Mouse (Mus musculus): ENCODE measurements around the gene Defb20. TPM values are rescaled to one million over a fixed set of nuclear protein-coding genes. Genes with fewer than 3 reads are reported as not detected.
"Not testable (repeated sequence)": the region's sequence is repeated elsewhere in the genome, so short reads cannot be mapped to it uniquely, and the experiment has no call there.

Gene Defb20
- not detected for total RNA-seq (2021)
- long read RNA-seq, experiment 1 = 0 reads
- long read RNA-seq, experiment 2 = 0 reads

- H3K27ac ChIP-seq = no peak within 1 kb of the TSS
- no peak for DNase-seq (ENCODE audit: low spot score in 2 of 2)
- TF ChIP-seq CTCF (conservative IDR thresholded peaks at IDR 0.05) = no peak
- H3K4me3 ChIP-seq = no peak within 1 kb of the TSS
These were observed at the start of gene Defb20 for GRCm38 (mm10) chr2:152476763-152477162. Gene Defb20, plus strand, starts transcription at chr2:152477063.

GRCm38 (mm10) chr2:152427493-152427892 lies 49.4 kb upstream of the Defb20 start:
- 0 out of 2 replicates have a peak overlapping the region, but pooled peaks have one; percentile 28 for H3K27ac ChIP-seq
- peak in 1 of 2 experiments; percentile 44 for DNase-seq (ENCODE audit: low spot score in 2 of 2)
- peak overlapping the region; percentile 36 for H3K4me3 ChIP-seq
- TF ChIP-seq CTCF (conservative IDR thresholded peaks at IDR 0.05) = no peak

GRCm38 (mm10) chr2:152428481-152428880 lies 48.4 kb upstream of the Defb20 start:
- H3K27ac ChIP-seq; H3K4me3 ChIP-seq; DNase-seq (ENCODE audit: low spot score in 2 of 2): not testable (repeated sequence)
- peak; percentile 55 for TF ChIP-seq CTCF (conservative IDR thresholded peaks at IDR 0.05)

DNA sequence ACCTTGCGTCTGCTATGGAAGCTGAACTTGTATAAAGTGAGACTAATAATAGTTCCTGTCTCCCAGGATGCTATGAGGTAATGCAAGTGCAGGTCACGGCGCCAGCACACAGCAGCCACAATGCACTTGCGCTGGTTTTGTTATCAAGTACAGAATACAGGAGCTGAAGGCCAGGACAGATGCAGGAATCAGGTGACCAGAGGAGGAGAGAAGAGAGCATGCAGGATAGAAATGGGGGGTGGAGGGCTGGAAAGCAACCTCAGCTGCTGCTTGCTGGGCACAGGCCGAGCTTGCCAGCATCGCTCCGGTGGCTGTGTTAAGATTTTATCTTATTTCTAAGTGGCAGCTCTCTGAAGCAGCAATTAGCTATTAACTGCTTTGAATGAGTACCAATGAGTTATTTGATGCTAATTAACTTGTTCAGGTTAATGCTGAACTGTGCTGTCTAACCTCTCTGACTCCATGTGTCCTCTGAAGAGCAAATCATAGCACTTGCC lies 40.4 kb upstream of the Defb20 start:
- H3K4me3 ChIP-seq = no peak overlapping the region
- no peak for TF ChIP-seq CTCF (conservative IDR thresholded peaks at IDR 0.05)
- H3K27ac ChIP-seq = no peak overlapping the region
- no peak for DNase-seq (ENCODE audit: low spot score in 2 of 2)

GRCm38 (mm10) chr2:152436983-152437860 lies 39.6 kb upstream of the Defb20 start:
- TF ChIP-seq CTCF (conservative IDR thresholded peaks at IDR 0.05) = peak; percentile 100
- H3K27ac ChIP-seq = peak overlapping the region; percentile 58
- peak; percentile 85 to 90 for DNase-seq (ENCODE audit: low spot score in 2 of 2)

GRCm38 (mm10) chr2:152438963-152439362 lies 37.9 kb upstream of the Defb20 start:
- peak; percentile 55 for TF ChIP-seq CTCF (conservative IDR thresholded peaks at IDR 0.05)
- no peak for DNase-seq (ENCODE audit: low spot score in 2 of 2)
- H3K27ac ChIP-seq = no peak overlapping the region
- H3K4me3 ChIP-seq = no peak overlapping the region

More at GRCm38 (mm10) chr2:152436983-152437860, 39.6 kb upstream of the Defb20 start:
- peak overlapping the region; percentile 50 for H3K4me3 ChIP-seq

DNA sequence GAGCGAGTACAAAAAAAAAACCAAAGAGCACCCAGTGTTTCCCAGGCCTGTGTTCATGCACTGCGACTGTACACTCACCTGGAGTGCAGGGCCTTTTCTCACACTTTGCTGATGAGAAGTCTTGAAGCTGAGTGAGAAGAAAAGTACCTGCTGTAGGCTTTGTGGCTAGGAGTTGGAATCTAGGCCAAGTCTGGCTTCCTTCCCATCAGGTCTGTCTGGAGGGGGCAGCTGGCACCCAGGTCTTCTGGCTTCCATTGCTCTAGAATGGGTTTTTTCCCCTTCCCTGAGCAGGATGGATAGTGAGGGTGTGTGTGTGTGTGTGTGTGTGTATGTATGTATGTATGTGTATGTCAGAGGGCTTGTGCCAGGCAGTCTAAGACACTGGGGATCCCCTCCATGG lies 37.0 kb upstream of the Defb20 start:
- Histone ChIP-seq H3K4me3 (no peak overlapping the region), H3K27ac (no peak overlapping the region)
- no peak for TF ChIP-seq CTCF (conservative IDR thresholded peaks at IDR 0.05)
- DNase-seq (ENCODE audit: low spot score in 2 of 2) = no peak

DNA sequence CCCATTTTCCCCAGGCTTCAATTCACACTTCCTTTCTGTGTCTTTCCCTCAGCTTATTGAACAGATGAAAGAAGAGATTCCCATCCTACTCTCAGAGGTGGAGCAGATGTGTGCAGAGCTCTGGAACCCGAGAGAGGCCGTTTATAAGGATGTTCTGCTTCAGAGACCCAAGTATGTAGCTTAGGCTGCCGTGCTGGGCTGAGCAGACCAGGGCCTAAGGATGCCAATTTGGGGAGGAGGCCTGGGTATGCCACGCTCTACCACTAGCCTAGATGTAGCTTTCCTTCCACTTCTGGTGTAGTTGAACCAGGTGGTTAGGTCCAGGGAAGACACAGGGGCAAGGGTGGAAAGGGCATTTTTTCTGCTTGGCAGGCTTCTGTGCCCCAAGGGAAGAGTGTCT lies 34.5 kb upstream of the Defb20 start:
- no peak for TF ChIP-seq CTCF (conservative IDR thresholded peaks at IDR 0.05)
- H3K27ac ChIP-seq = no peak overlapping the region

GRCm38 (mm10) chr2:152443281-152443680 lies 33.6 kb upstream of the Defb20 start:
- DNase-seq (ENCODE audit: low spot score in 2 of 2) = peak; percentile 32 to 35
- Histone ChIP-seq H3K27ac (no peak overlapping the region), H3K4me3 (no peak overlapping the region)
- no peak for TF ChIP-seq CTCF (conservative IDR thresholded peaks at IDR 0.05)

More for the DNA sequence above, 34.5 kb upstream of the Defb20 start:
- H3K4me3 ChIP-seq = no peak overlapping the region
- no peak for DNase-seq (ENCODE audit: low spot score in 2 of 2)

GRCm38 (mm10) chr2:152446642-152447041 lies 30.2 kb upstream of the Defb20 start:
- H3K4me3 ChIP-seq = no peak overlapping the region
- TF ChIP-seq CTCF (conservative IDR thresholded peaks at IDR 0.05) = no peak
- DNase-seq (ENCODE audit: low spot score in 2 of 2) = no peak
- no peak overlapping the region for H3K27ac ChIP-seq

GRCm38 (mm10) chr2:152447461-152447860 lies 29.4 kb upstream of the Defb20 start:
- Histone ChIP-seq H3K27ac (no peak overlapping the region), H3K4me3 (no peak overlapping the region)
- DNase-seq (ENCODE audit: low spot score in 2 of 2) = no peak
- no peak for TF ChIP-seq CTCF (conservative IDR thresholded peaks at IDR 0.05)

- Histone ChIP-seq H3K4me3 (no peak overlapping the region), H3K27ac (no peak overlapping the region)
- peak; percentile 46 to 79 for DNase-seq (ENCODE audit: low spot score in 2 of 2)
- peak; percentile 76 for TF ChIP-seq CTCF (conservative IDR thresholded peaks at IDR 0.05)
These were observed 26.6 kb upstream of the Defb20 start for GRCm38 (mm10) chr2:152450241-152450640.

- Histone ChIP-seq H3K4me3 (no peak overlapping the region), H3K27ac (no peak overlapping the region)
- no peak for TF ChIP-seq CTCF (conservative IDR thresholded peaks at IDR 0.05)
- DNase-seq (ENCODE audit: low spot score in 2 of 2) = no peak
These were observed 24.6 kb upstream of the Defb20 start for GRCm38 (mm10) chr2:152452101-152452781.
